ENCODE assay signal across 9 mouse cellular contexts in genomic region chr5:104074388-104074787, GRCm38 (mm10). TPM values are rescaled to one million over a fixed set of nuclear protein-coding genes. Genes with fewer than 3 reads are reported as not detected.
A peak's percentile ranks its signal among the peaks of the same experiment; 100 is the strongest.
DNase-seq lines count a peak whose midpoint lies in the region; ATAC-seq and TF ChIP-seq lines count a peak whose summit lies in the region.
"Had no signal": no experiment of that assay in that cellular context is flagged by ENCODE, and none has a peak within 500 bp of the region (broad histone marks: within the 10 kb centered on the region; RNA-seq: fewer than 3 reads in every experiment).

No protein-coding gene starts in this region.

- no peaks in the 10 kb centered on the region for H3K9me3 ChIP-seq in ES-E14 (ENCODE audit: control insufficient read depth, insufficient read depth, low read depth, low read length)
- no peaks in the 10 kb centered on the region for H3K9me3 ChIP-seq in lung, postnatal 0 days (ENCODE audit: low read length)
- H3K9me3 ChIP-seq: hindbrain, embryonic 15.5 days had no signal

- peak; percentile 61 for ATAC-seq in lung, postnatal 0 days

- WGBS in lung, postnatal 0 days, result 15% methylated on average over 12 of the region's 12 CpGs

- in situ Hi-C loops in ES-E14 (cut with MboI; ENCODE audit: low sequenced_read_pairs in 2 of 2, unreplicated experiment in 2 of 2), result no loop called here

- H3K4me2 ChIP-seq in lung, postnatal 0 days (replicated peaks; ENCODE audit: low read depth, low read length), result peak overlapping the region; percentile 40
- H3K4me2 ChIP-seq: hindbrain, embryonic 15.5 days had no signal

- H3K4me3 ChIP-seq in ES-E14 (ENCODE audit: insufficient read depth in 1 of 2, low read depth in 1 of 2, low read length in 2 of 2, poor library complexity in 1 of 2, severe bottlenecking in 1 of 2), result no peak overlapping the region
- peak overlapping the region; percentile 12; the same call in 1 of the 2 replicates for H3K4me3 ChIP-seq in lung, postnatal 0 days (ENCODE audit: low read depth, low read length)
- H3K4me3 ChIP-seq: hindbrain, embryonic 15.5 days had no signal

- no peak overlapping the region for H3K27ac ChIP-seq in ES-E14 (ENCODE audit: insufficient read depth, low read depth, low read length, poor library complexity, severe bottlenecking)
- H3K27ac ChIP-seq in lung, postnatal 0 days (ENCODE audit: low read length), result no peak overlapping the region
- H3K27ac ChIP-seq: hindbrain, embryonic 15.5 days had no signal

- peak; percentile 43 for DNase-seq in CD4-positive helper T cell, adult 2 months (ENCODE audit: low read depth, low spot score)
- DNase-seq in ES-E14 (ENCODE audit: low read depth, low spot score), result no peak
- peak; percentile 59 for DNase-seq in cerebellum, adult 8-10 months
- DNase-seq in gastrocnemius, postnatal 10 days, result peak; percentile 72
- peak; percentile 72 for DNase-seq in kidney, adult 18-20 months
- peak; percentile 76 for DNase-seq in lung, postnatal 0 days (ENCODE audit: low spot score)
- peak; percentile 58 for DNase-seq in right cerebral cortex, postnatal 25 days

- no peaks in the 10 kb centered on the region for H3K27me3 ChIP-seq in lung, postnatal 0 days (replicated peaks; ENCODE audit: insufficient read depth, low read length)
- H3K27me3 ChIP-seq: hindbrain, embryonic 15.5 days had no signal

- no peak for TF ChIP-seq EP300 in lung, postnatal 0 days (IDR thresholded peaks at IDR 0.05)

- H3K36me3 ChIP-seq in ES-E14 (ENCODE audit: control insufficient read depth, insufficient read depth, low read length, poor library complexity, severe bottlenecking), result no peaks in the 10 kb centered on the region
- no peaks in the 10 kb centered on the region for H3K36me3 ChIP-seq in lung, postnatal 0 days (ENCODE audit: insufficient read depth, low read length)
- H3K36me3 ChIP-seq: hindbrain, embryonic 15.5 days had no signal

- peaks cover 0 to 3% of the 10 kb centered on the region in 2 experiments; a peak in 2 of 4 replicates for H3K4me1 ChIP-seq in ES-E14 (ENCODE audit: control insufficient read depth in 2 of 2, insufficient read depth in 2 of 2, low read length in 2 of 2, poor library complexity in 1 of 2)
- peaks cover 3% of the 10 kb centered on the region; the same call in 1 of the 2 replicates for H3K4me1 ChIP-seq in lung, postnatal 0 days (ENCODE audit: insufficient read depth, low read depth, low read length)

- peak; percentile 88 for TF ChIP-seq CTCF in lung, postnatal 0 days (IDR thresholded peaks at IDR 0.05)

- no peak overlapping the region for H3K9ac ChIP-seq in ES-E14 (ENCODE audit: insufficient read depth, low read depth, low read length, poor library complexity, severe bottlenecking)
- H3K9ac ChIP-seq in lung, postnatal 0 days (replicated peaks; ENCODE audit: low read depth), result no peak overlapping the region
- H3K9ac ChIP-seq: hindbrain, embryonic 15.5 days had no signal

TF ChIP-seq in ES-E14, 5 proteins besides CTCF, POLR2A, EP300 and RAD21:
- peak; percentile 64; the same call in 1 of the 2 replicates for TF ChIP-seq ZNF384 (IDR thresholded peaks at IDR 0.05; ENCODE audit: low read depth, low read length)
- TF ChIP-seq MAFK (IDR thresholded peaks at IDR 0.05; ENCODE audit: insufficient read depth, low read depth, low read length), result no peak

RNA-seq across cellular contexts. Expression of gene Gm17660, which starts 3.0 kb away (rescaled TPM):
- not detected in 2 replicates for total RNA-seq in ES-E14 (2012; rRNA removed)
- not detected for total RNA-seq in gastrocnemius, postnatal 10 days (2021)
- polyA plus RNA-seq in lung, postnatal 0 days (2015; fragmentation: Nextera tagmentation; extraction: Ambion mirVana), result not detected in 2 replicates
- polyA plus RNA-seq: hindbrain, embryonic 15.5 days; stomach, embryonic 14.5 days had no signal

RNA-seq across cellular contexts. Expression of gene Nudt9, which starts 28.3 kb away (rescaled TPM):
- total RNA-seq in ES-E14 (2012; rRNA removed), result 55.4 and 75.6 TPM in 2 replicates
- 10 to 100 TPM; 43.7 to 48.9 TPM for total RNA-seq in gastrocnemius, postnatal 10 days (2021)
- polyA plus RNA-seq in lung, postnatal 0 days (2015; fragmentation: Nextera tagmentation; extraction: Ambion mirVana), result 58.8 and 66.0 TPM in 2 replicates

RNA-seq across cellular contexts. Expression of gene Sparcl1, which starts 39.1 kb away (rescaled TPM):
- total RNA-seq in ES-E14 (2012; rRNA removed), result 0.13 TPM in 1 of 2 replicates, not detected in the other
- total RNA-seq in gastrocnemius, postnatal 10 days (2021), result 100 to 1,000 TPM; 231 to 240 TPM
- polyA plus RNA-seq in lung, postnatal 0 days (2015; fragmentation: Nextera tagmentation; extraction: Ambion mirVana), result 285 and 301 TPM in 2 replicates

RNA-seq across cellular contexts. Expression of gene Hsd17b11, which starts 52.7 kb away (rescaled TPM):
- 45.6 and 78.4 TPM in 2 replicates for total RNA-seq in ES-E14 (2012; rRNA removed)
- total RNA-seq in gastrocnemius, postnatal 10 days (2021), result 10 to 100 TPM; 15.4 to 17.7 TPM
- 15.9 and 17.8 TPM in 2 replicates for polyA plus RNA-seq in lung, postnatal 0 days (2015; fragmentation: Nextera tagmentation; extraction: Ambion mirVana)

Comparison
In these comparisons a context has a peak if more than half of its experiments do, and no peak if none do; other contexts are left out.
1. RNA of gene Sparcl1, which starts 39.1 kb away (total RNA-seq): 231 to 240 TPM in gastrocnemius, postnatal 10 days; 0.13 TPM in ES-E14; every median in the first group is over 100 times any median in the second.